Mouse (Mus musculus): ENCODE measurements at regions not wholly inside any gene's neighbourhood (a gene's known extent, or its start where the extent isn't known, plus 50 kb on each side); places are given as distances from the start of the nearest gene placed in this dataset.
A peak's percentile ranks its signal among the peaks of the same experiment; 100 is the strongest.

GRCm38 (mm10) chr16:47081896-47082295, 583.6 kb upstream of the Nectin3 start:
- no peak for DNase-seq (ENCODE audit: low read depth, low spot score)

- DNase-seq (ENCODE audit: low read depth, low spot score): no peak
Measured at GRCm38 (mm10) chr16:47080330-47080729, 582.0 kb upstream of the Nectin3 start.

GRCm38 (mm10) chr16:47059293-47059963, 561.1 kb upstream of the Nectin3 start:
- DNase-seq (ENCODE audit: low read depth, low spot score): no peak

GRCm38 (mm10) chr16:47058811-47059210, 560.5 kb upstream of the Nectin3 start:
- DNase-seq (ENCODE audit: low read depth, low spot score): no peak

GRCm38 (mm10) chr16:47025971-47026370, 527.6 kb upstream of the Nectin3 start:
- peak; percentile 78 for DNase-seq (ENCODE audit: low read depth, low spot score)

- DNase-seq (ENCODE audit: low read depth, low spot score): no peak
Measured at GRCm38 (mm10) chr16:47017486-47017885, 519.2 kb upstream of the Nectin3 start.

GRCm38 (mm10) chr16:46982910-46983600, 484.7 kb upstream of the Nectin3 start:
- no peak for DNase-seq (ENCODE audit: low read depth, low spot score)

- no peak for DNase-seq (ENCODE audit: low read depth, low spot score)
Measured at GRCm38 (mm10) chr16:46982272-46982909, 484.1 kb upstream of the Nectin3 start.

GRCm38 (mm10) chr16:46965741-46966140, 467.4 kb upstream of the Nectin3 start:
- DNase-seq (ENCODE audit: low read depth, low spot score): peak; percentile 49

- DNase-seq (ENCODE audit: low read depth, low spot score): peak; percentile 85
Measured at GRCm38 (mm10) chr16:46956990-46957389, 458.7 kb upstream of the Nectin3 start.

- DNase-seq (ENCODE audit: low read depth, low spot score): no peak
Measured at GRCm38 (mm10) chr16:46926060-46926459, 427.7 kb upstream of the Nectin3 start.

GRCm38 (mm10) chr16:46894576-46895203, 396.4 kb upstream of the Nectin3 start:
- no peak for DNase-seq (ENCODE audit: low read depth, low spot score)

- peak; percentile 16 for DNase-seq (ENCODE audit: low read depth, low spot score)
Measured at GRCm38 (mm10) chr16:46878739-46879138, 380.4 kb upstream of the Nectin3 start.

- DNase-seq (ENCODE audit: low read depth, low spot score): peak; percentile 19
Measured at GRCm38 (mm10) chr16:46863959-46864358, 365.6 kb upstream of the Nectin3 start.

- no peak for DNase-seq (ENCODE audit: low read depth, low spot score)
Measured at GRCm38 (mm10) chr16:46849534-46849933, 351.2 kb upstream of the Nectin3 start.

GRCm38 (mm10) chr16:46848755-46849154, 350.4 kb upstream of the Nectin3 start:
- DNase-seq (ENCODE audit: low read depth, low spot score): no peak

- DNase-seq (ENCODE audit: low read depth, low spot score): no peak
Measured at GRCm38 (mm10) chr16:46847707-46848356, 349.5 kb upstream of the Nectin3 start.

- DNase-seq (ENCODE audit: low read depth, low spot score): no peak
Measured at GRCm38 (mm10) chr16:46841179-46841578, 342.9 kb upstream of the Nectin3 start.

- DNase-seq (ENCODE audit: low read depth, low spot score): no peak
Measured at GRCm38 (mm10) chr16:46840764-46841163, 342.4 kb upstream of the Nectin3 start.

GRCm38 (mm10) chr16:46825147-46825546, 326.8 kb upstream of the Nectin3 start:
- no peak for DNase-seq (ENCODE audit: low read depth, low spot score)

- no peak for DNase-seq (ENCODE audit: low read depth, low spot score)
Measured at GRCm38 (mm10) chr16:46822753-46823152, 324.4 kb upstream of the Nectin3 start.

- DNase-seq (ENCODE audit: low read depth, low spot score): no peak
Measured at GRCm38 (mm10) chr16:46818215-46818614, 319.9 kb upstream of the Nectin3 start.
